Mouse (Mus musculus) adrenal gland, postnatal 0 days (tissue): ENCODE measurements around the gene Pstpip1. TPM values are rescaled to one million over a fixed set of nuclear protein-coding genes. Genes with fewer than 3 reads are reported as not detected.

Source experiments
- polyA plus RNA-seq: library from polyadenylated mRNA; unstranded; fragments of >200 nt; fragmentation: Nextera tagmentation; extraction: Ambion mirVana; gene quantifications from 2 replicates; pipeline ENCODE4 v1.2.1, GENCODE M21; 2015

The Pstpip1 gene
- 1.5 and 2.6 TPM in 2 replicates for polyA plus RNA-seq

DNA sequence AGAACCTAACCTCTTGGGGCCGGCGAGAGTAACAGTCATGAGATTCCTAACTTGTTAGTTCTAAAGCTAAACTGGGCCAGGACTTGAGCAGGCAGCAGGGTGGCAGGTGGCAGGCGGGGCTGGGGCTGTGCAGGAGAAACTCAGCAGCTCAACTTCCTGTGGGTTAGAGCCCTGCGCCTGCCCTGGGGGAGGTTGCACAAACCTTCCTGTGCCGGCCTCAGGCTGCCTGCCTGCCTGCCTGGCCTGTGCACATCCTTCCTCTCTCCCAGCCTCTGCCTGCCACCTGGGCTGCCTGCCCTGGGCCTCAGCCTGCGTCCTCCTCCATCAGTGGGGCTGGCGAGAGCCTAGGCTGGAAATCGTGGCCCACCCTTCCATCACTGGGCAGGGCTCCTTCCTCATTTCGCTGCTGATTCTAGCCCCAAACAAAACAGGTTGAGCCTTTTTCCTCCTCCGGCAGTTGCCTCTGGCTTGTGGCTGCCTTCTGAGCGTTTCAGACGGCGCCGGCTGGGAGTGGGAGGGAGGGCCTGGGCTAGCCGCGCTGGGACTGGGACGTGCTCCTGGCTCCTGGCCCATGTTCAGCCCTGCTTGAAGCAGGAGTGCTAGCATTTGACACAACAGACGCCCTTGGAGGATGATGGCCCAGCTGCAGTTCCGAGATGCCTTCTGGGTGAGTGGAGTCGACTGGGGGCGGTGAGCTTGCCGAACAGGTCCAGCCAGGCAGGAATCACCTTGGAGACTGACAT is at the start of gene Pstpip1:
Gene Pstpip1, plus strand, starts transcription at position 185 of the 743 bp plus-strand sequence.

DNA sequence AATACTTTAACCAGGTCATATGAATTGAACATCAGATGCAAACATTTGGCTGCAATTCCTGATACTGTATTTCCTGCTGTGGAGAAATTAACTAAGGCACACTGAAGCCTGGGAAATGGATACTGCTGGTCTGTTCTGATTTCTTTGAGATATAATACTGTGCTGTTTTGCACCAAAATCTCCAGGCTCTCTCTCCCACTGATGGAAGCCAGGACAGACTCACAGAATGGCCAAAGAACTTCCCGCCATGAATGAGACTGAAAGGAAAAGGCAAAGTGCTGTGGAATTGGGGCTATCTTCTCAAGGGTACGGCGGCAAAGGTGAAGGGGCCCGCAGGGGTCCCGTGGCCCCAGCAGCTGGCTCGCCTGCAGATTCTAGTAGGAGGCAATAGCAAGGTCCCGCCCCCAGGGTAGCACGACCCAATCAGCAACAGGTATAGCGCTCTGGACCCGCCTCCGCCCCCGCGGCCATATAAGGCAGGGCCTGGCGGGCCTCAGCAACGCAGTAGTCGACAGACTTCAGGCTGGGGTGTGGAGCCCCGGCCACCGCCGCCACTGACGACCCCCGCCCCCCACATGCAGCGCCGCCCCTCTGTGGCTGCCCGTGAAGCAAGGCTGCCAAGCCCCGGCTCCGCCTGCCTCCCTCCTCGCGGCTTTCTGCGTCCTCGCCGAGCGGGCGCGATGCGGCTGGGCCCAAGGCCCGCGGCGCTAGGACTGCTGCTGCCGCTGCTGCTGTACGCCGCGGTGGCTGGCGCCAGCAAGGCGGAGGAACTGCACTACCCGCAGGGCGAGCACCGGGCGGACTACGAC is 48.2 kb upstream of the Pstpip1 start, which contains the start of gene Rcn2:
Gene Rcn2, plus strand, starts transcription at position 474 of the 809 bp plus-strand sequence.

DNA sequence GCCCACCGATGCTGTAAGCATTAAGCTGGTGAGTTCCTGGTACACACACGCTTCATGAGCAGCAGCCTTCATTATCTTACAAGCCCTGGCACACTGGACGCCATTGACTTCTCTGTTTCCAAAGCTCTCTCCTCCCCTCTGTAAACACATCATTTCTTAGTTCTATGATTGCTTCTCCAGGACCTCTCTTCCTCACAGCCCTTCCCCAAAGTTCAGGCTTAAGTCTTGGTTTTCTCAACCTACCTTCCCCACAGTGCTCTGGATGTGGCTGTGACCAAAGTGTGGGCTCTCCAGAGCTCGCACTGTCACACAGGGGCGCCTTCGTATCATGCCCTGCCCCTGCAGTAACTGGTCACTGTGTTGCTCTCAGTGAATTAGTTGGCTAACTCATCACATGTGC is 75.6 kb downstream of the Pstpip1 start, which contains the start of gene Tspan3:
Gene Tspan3, minus strand, starts transcription at position 101 of the 400 bp plus-strand sequence.

Other genes starting within 250 kb of the Pstpip1 start
- 7.5 and 7.7 TPM in 2 replicates for gene Scaper, start 151.8 kb upstream of the Pstpip1 start, polyA plus RNA-seq
- not detected in 2 replicates for gene 4930563M21Rik, start 79.4 kb upstream of the Pstpip1 start, polyA plus RNA-seq
- gene Rcn2, start 48.1 kb upstream of the Pstpip1 start, polyA plus RNA-seq, result 163 and 190 TPM in 2 replicates
- gene Tspan3, start 75.5 kb downstream of the Pstpip1 start, polyA plus RNA-seq, result 287 and 351 TPM in 2 replicates